Mouse (Mus musculus): ENCODE measurements around the gene Rab6a. TPM values are rescaled to one million over a fixed set of nuclear protein-coding genes. Genes with fewer than 3 reads are reported as not detected.

Rab6a gene
- polyA plus RNA-seq, 1 experiment from 2014 or later: 39.1 TPM

- ATAC-seq (ENCODE audit: insufficient read depth): no peak
- Histone ChIP-seq H3K27me3 (no peaks in the 10 kb centered on the region), H3K9ac (no peak overlapping the region), H3K4me3 (replicated peaks) (no peak overlapping the region), H3K4me2 (no peak overlapping the region), H3K27ac (replicated peaks) (no peak overlapping the region), H3K9me3 (replicated peaks) (no peaks in the 10 kb centered on the region), H3K36me3 (replicated peaks) (peaks cover 4% of the 10 kb centered on the region), H3K4me1 (replicated peaks) (peaks cover 15% of the 10 kb centered on the region)
- 74% methylated on average over 3 of the region's 3 CpGs for WGBS (ENCODE audit: insufficient replicate concordance)
Observed at GRCm38 (mm10) chr7:100624538-100624937, 17.3 kb downstream of the Rab6a start.

- Histone ChIP-seq H3K9me3 (replicated peaks) (no peaks in the 10 kb centered on the region), H3K9ac (no peak overlapping the region)
Observed at GRCm38 (mm10) chr7:100637657-100638056, 30.4 kb downstream of the Rab6a start.

GRCm38 (mm10) chr7:100642413-100642812, 35.2 kb downstream of the Rab6a start:
- H3K9me3 ChIP-seq (replicated peaks): no peaks in the 10 kb centered on the region
- H3K4me3 ChIP-seq (replicated peaks): no peak overlapping the region
- no peak overlapping the region for H3K27ac ChIP-seq (replicated peaks)
- ATAC-seq (ENCODE audit: insufficient read depth): no peak
- H3K4me2 ChIP-seq: no peak overlapping the region
- no peaks in the 10 kb centered on the region for H3K27me3 ChIP-seq
- peaks cover 23% of the 10 kb centered on the region for H3K4me1 ChIP-seq (replicated peaks)
- H3K9ac ChIP-seq: no peak overlapping the region
- H3K36me3 ChIP-seq (replicated peaks): peaks cover 23% of the 10 kb centered on the region
- WGBS (ENCODE audit: insufficient replicate concordance): 73% methylated on average over 4 of the region's 4 CpGs

More at GRCm38 (mm10) chr7:100637657-100638056, 30.4 kb downstream of the Rab6a start:
- no peak overlapping the region for H3K4me2 ChIP-seq
- ATAC-seq (ENCODE audit: insufficient read depth): no peak
- H3K36me3 ChIP-seq (replicated peaks): peaks cover 45% of the 10 kb centered on the region
- H3K27ac ChIP-seq (replicated peaks): no peak overlapping the region
- no peaks in the 10 kb centered on the region for H3K27me3 ChIP-seq
- H3K4me3 ChIP-seq (replicated peaks): no peak overlapping the region
- no peaks in the 10 kb centered on the region for H3K4me1 ChIP-seq (replicated peaks)
- WGBS (ENCODE audit: insufficient replicate concordance): 3% methylated on average over 1 of the region's 1 CpGs

GRCm38 (mm10) chr7:100645147-100645546, 37.9 kb downstream of the Rab6a start:
- WGBS (ENCODE audit: insufficient replicate concordance): 15% methylated on average over 3 of the region's 3 CpGs
- no peak overlapping the region for H3K4me2 ChIP-seq
- H3K27ac ChIP-seq (replicated peaks): 0 out of 2 replicates have a peak overlapping the region, but pooled peaks have one; percentile 19
- H3K4me3 ChIP-seq (replicated peaks): no peak overlapping the region
- H3K9me3 ChIP-seq (replicated peaks): no peaks in the 10 kb centered on the region
- peaks cover 9% of the 10 kb centered on the region; the same call in 1 of the 2 replicates for H3K36me3 ChIP-seq (replicated peaks)
- peaks cover 23% of the 10 kb centered on the region for H3K4me1 ChIP-seq (replicated peaks)
- peak; percentile 49 for ATAC-seq (ENCODE audit: insufficient read depth)
- no peaks in the 10 kb centered on the region for H3K27me3 ChIP-seq
- H3K9ac ChIP-seq: no peak overlapping the region

- Histone ChIP-seq H3K36me3 (replicated peaks) (no peaks in the 10 kb centered on the region), H3K9ac (no peak overlapping the region), H3K4me3 (replicated peaks) (no peak overlapping the region), H3K4me1 (replicated peaks) (peaks cover 23% of the 10 kb centered on the region), H3K4me2 (no peak overlapping the region), H3K27me3 (no peaks in the 10 kb centered on the region), H3K9me3 (replicated peaks) (no peaks in the 10 kb centered on the region), H3K27ac (replicated peaks) (no peak overlapping the region)
- no peak for ATAC-seq (ENCODE audit: insufficient read depth)
- WGBS (ENCODE audit: insufficient replicate concordance): 53% methylated on average over 4 of the region's 4 CpGs
Observed at GRCm38 (mm10) chr7:100649095-100649494, 41.9 kb downstream of the Rab6a start.

DNA sequence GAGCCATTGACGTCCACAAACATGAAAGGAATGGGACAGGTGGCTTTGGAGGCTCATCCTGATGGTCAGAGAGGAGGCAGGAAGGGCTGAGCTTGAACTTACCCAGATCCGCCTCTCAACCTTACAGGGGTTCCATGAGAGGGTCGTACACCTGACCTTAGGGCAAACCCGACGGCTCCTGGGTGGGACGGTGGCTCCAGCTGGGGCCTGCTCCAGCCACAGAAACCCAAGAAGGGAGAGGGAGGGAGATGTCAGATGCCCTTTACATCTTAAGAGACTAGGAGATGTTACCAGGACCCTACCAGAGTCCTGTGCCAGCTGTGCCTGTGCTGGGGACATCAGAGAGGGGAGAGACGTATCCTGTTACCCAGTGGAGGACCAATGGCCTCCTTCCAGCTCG, 42.6 kb downstream of the Rab6a start:
- Histone ChIP-seq H3K4me1 (replicated peaks) (peaks cover 23% of the 10 kb centered on the region), H3K9me3 (replicated peaks) (no peaks in the 10 kb centered on the region), H3K4me3 (replicated peaks) (no peak overlapping the region), H3K27me3 (no peaks in the 10 kb centered on the region), H3K4me2 (no peak overlapping the region), H3K36me3 (replicated peaks) (no peaks in the 10 kb centered on the region), H3K27ac (replicated peaks) (no peak overlapping the region), H3K9ac (no peak overlapping the region)
- ATAC-seq (ENCODE audit: insufficient read depth): no peak
- WGBS (ENCODE audit: insufficient replicate concordance): 75% methylated on average over 8 of the region's 8 CpGs

- Histone ChIP-seq H3K4me2 (no peak overlapping the region), H3K4me1 (replicated peaks) (peaks cover 17% of the 10 kb centered on the region), H3K9me3 (replicated peaks) (no peaks in the 10 kb centered on the region), H3K27me3 (no peaks in the 10 kb centered on the region), H3K27ac (replicated peaks) (no peak overlapping the region), H3K4me3 (replicated peaks) (no peak overlapping the region), H3K36me3 (replicated peaks) (no peaks in the 10 kb centered on the region), H3K9ac (no peak overlapping the region)
- ATAC-seq (ENCODE audit: insufficient read depth): 0 out of 2 replicates have a peak, but pooled peaks have one; percentile 21
- 66% methylated on average over 6 of the region's 6 CpGs for WGBS (ENCODE audit: insufficient replicate concordance)
Observed at GRCm38 (mm10) chr7:100650421-100650820, 43.2 kb downstream of the Rab6a start.

DNA sequence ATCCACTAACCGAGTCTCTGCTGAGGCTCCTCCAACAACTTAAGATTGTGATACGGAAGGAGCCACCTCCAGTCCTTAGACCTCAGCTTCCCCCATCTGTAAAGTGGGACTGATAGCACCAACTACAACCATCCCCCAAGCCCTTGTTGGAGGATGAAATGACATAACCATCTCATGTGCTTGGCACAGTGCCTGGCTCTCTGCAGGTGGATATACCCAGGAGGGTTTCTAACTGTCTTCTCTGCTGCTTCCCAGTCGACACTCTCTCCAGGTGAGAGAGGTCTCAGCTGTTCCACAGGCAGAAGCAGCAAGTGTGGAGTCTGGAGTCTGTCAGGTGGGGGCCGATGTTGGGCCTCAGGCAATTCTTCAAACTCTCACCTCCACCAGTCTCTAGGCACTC, 43.8 kb downstream of the Rab6a start:
- no peaks in the 10 kb centered on the region for H3K36me3 ChIP-seq (replicated peaks)
- no peaks in the 10 kb centered on the region for H3K9me3 ChIP-seq (replicated peaks)
- H3K4me3 ChIP-seq (replicated peaks): no peak overlapping the region
- no peaks in the 10 kb centered on the region for H3K27me3 ChIP-seq
- H3K27ac ChIP-seq (replicated peaks): no peak overlapping the region
- ATAC-seq (ENCODE audit: insufficient read depth): 0 out of 2 replicates have a peak, but pooled peaks have one; percentile 22
- no peak overlapping the region for H3K9ac ChIP-seq
- no peak overlapping the region for H3K4me2 ChIP-seq
- peaks cover 12% of the 10 kb centered on the region for H3K4me1 ChIP-seq (replicated peaks)
- WGBS (ENCODE audit: insufficient replicate concordance): 45% methylated on average over 4 of the region's 4 CpGs

- no peak overlapping the region for H3K9ac ChIP-seq
- ATAC-seq (ENCODE audit: insufficient read depth): no peak
- H3K4me1 ChIP-seq (replicated peaks): 0 out of 2 replicates have a peak, but pooled peaks cover 6% of the 10 kb centered on the region
- no peaks in the 10 kb centered on the region for H3K36me3 ChIP-seq (replicated peaks)
- WGBS (ENCODE audit: insufficient replicate concordance): 70% methylated on average over 9 of the region's 9 CpGs
- H3K9me3 ChIP-seq (replicated peaks): no peaks in the 10 kb centered on the region
- H3K27me3 ChIP-seq: no peaks in the 10 kb centered on the region
- no peak overlapping the region for H3K27ac ChIP-seq (replicated peaks)
- H3K4me3 ChIP-seq (replicated peaks): no peak overlapping the region
- no peak overlapping the region for H3K4me2 ChIP-seq
Observed at GRCm38 (mm10) chr7:100653480-100654266, 46.5 kb downstream of the Rab6a start.

DNA sequence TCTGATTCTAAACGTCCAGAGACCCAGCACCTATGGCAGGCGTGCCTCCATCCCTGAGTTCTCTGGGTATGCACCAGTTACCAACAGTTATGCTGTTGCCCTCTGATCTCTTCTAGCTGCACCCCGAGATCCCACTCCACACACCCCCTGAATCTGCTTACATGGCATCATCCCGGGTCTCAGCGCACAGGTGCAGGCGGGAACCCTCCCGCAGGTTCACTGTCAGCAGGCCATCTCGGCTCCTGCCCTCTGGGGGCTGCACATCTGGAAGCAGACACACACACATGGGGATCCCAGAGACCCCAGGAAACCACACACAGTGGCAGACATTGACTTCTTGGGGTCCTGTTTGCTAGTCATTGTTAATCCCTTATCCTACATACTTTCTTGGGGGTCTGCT, 47.2 kb downstream of the Rab6a start:
- ATAC-seq (ENCODE audit: insufficient read depth): no peak
- Histone ChIP-seq H3K4me1 (replicated peaks) (0 out of 2 replicates have a peak, but pooled peaks cover 6% of the 10 kb centered on the region), H3K27ac (replicated peaks) (no peak overlapping the region), H3K9ac (no peak overlapping the region), H3K36me3 (replicated peaks) (no peaks in the 10 kb centered on the region), H3K4me2 (no peak overlapping the region), H3K27me3 (no peaks in the 10 kb centered on the region), H3K4me3 (replicated peaks) (no peak overlapping the region), H3K9me3 (replicated peaks) (no peaks in the 10 kb centered on the region)
- WGBS (ENCODE audit: insufficient replicate concordance): 75% methylated on average over 8 of the region's 8 CpGs

GRCm38 (mm10) chr7:100656739-100657138, 49.5 kb downstream of the Rab6a start:
- Histone ChIP-seq H3K9me3 (replicated peaks) (no peaks in the 10 kb centered on the region), H3K9ac (no peak overlapping the region), H3K27ac (replicated peaks) (no peak overlapping the region), H3K36me3 (replicated peaks) (no peaks in the 10 kb centered on the region), H3K4me1 (replicated peaks) (0 out of 2 replicates have a peak, but pooled peaks cover 6% of the 10 kb centered on the region), H3K4me3 (replicated peaks) (no peak overlapping the region), H3K4me2 (no peak overlapping the region), H3K27me3 (no peaks in the 10 kb centered on the region)
- WGBS (ENCODE audit: insufficient replicate concordance): 57% methylated on average over 5 of the region's 5 CpGs
- no peak for ATAC-seq (ENCODE audit: insufficient read depth)
